10 mouse cellular contexts compared by ENCODE assay signal in the genomic region with DNA sequence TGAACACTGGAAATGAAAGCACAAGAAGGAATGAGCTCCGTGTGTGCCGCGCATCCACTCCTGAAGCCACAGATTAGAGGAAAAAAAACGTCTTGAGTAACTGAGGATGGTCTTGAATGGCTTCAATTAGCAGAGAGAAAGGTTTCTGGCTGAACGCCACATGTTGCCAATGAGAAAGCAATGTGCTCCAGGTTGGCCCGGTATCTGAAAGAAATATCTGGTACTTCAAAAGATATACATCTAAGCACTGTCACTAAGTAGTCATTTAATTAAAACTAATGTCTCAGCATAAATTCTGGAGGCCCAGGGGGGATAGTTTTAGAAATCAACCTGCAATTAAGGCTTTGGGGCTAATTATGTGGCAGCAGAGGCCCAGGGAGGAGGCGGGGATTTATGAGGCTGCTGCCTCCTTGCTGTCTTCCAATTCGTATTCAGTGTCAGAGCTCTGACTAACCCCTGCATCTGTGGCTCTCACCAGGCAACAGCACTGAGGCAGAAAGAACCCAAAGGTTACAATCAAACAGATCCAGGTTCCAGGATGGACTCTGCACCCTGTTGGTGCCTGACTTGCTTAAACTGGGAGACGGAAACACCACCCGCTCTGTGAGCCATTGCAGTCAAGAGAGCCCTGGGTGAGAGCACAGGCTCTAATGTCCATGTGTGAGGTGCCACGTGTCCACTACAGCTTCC.
A peak's percentile ranks its signal among the peaks of the same experiment; 100 is the strongest.
DNase-seq lines count a peak whose midpoint lies in the region; ATAC-seq lines count a peak whose summit lies in the region.
"Had no signal": no experiment of that assay in that cellular context is flagged by ENCODE, and none has a peak within 500 bp of the region (broad histone marks: within the 10 kb centered on the region; RNA-seq: fewer than 3 reads in every experiment).

No protein-coding gene starts in this region.

- intact Hi-C loops in heart, postnatal 25 days (cut with DNase I), result no loop called here

- no peak overlapping the region for H3K9ac ChIP-seq in midbrain, embryonic 13.5 days (replicated peaks)
- no peak overlapping the region for H3K9ac ChIP-seq in hindbrain, embryonic 15.5 days
- no peak overlapping the region for H3K9ac ChIP-seq in neural tube, embryonic 14.5 days (replicated peaks; ENCODE audit: low read depth, low read length)

- ATAC-seq in midbrain, embryonic 13.5 days, result peak; percentile 59
- 0 out of 2 replicates have a peak, but pooled peaks have one; percentile 40 for ATAC-seq in hindbrain, embryonic 15.5 days (ENCODE audit: low FRiP score, low read depth)
- ATAC-seq in neural tube, embryonic 14.5 days (ENCODE audit: low read depth), result peak; percentile 80; the same call in 1 of the 2 replicates

- H3K4me1 ChIP-seq in midbrain, embryonic 13.5 days (replicated peaks), result peaks cover 6% of the 10 kb centered on the region; the same call in 1 of the 2 replicates
- H3K4me1 ChIP-seq in midbrain, embryonic 10.5 days, result peaks cover 19% of the 10 kb centered on the region
- peaks cover 13% of the 10 kb centered on the region for H3K4me1 ChIP-seq in hindbrain, embryonic 15.5 days (replicated peaks)
- peaks cover 7% of the 10 kb centered on the region; the same call in 1 of the 2 replicates for H3K4me1 ChIP-seq in neural tube, embryonic 14.5 days (ENCODE audit: control insufficient read depth, insufficient read depth, low read length)

- H3K4me2 ChIP-seq in midbrain, embryonic 13.5 days (replicated peaks), result no peak overlapping the region
- H3K4me2 ChIP-seq in hindbrain, embryonic 15.5 days, result no peak overlapping the region
- H3K4me2 ChIP-seq in neural tube, embryonic 14.5 days (ENCODE audit: low read depth, low read length), result no peak overlapping the region

- H3K36me3 ChIP-seq in midbrain, embryonic 13.5 days, result no peaks in the 10 kb centered on the region
- no peaks in the 10 kb centered on the region for H3K36me3 ChIP-seq in midbrain, embryonic 10.5 days
- H3K36me3 ChIP-seq in hindbrain, embryonic 15.5 days, result no peaks in the 10 kb centered on the region
- no peaks in the 10 kb centered on the region for H3K36me3 ChIP-seq in neural tube, embryonic 14.5 days (ENCODE audit: control insufficient read depth, insufficient read depth, low read length)

- no peak overlapping the region for H3K27ac ChIP-seq in midbrain, embryonic 13.5 days
- no peak overlapping the region for H3K27ac ChIP-seq in midbrain, embryonic 10.5 days (replicated peaks)
- H3K27ac ChIP-seq in hindbrain, embryonic 15.5 days (replicated peaks), result no peak overlapping the region
- no peak overlapping the region; the same call in 1 of the 2 replicates for H3K27ac ChIP-seq in neural tube, embryonic 14.5 days (ENCODE audit: low read depth, low read length)

- H3K9me3 ChIP-seq in midbrain, embryonic 13.5 days, result no peaks in the 10 kb centered on the region
- H3K9me3 ChIP-seq in midbrain, embryonic 10.5 days (replicated peaks), result no peaks in the 10 kb centered on the region
- H3K9me3 ChIP-seq in hindbrain, embryonic 15.5 days, result no peaks in the 10 kb centered on the region
- no peaks in the 10 kb centered on the region for H3K9me3 ChIP-seq in neural tube, embryonic 14.5 days (ENCODE audit: control insufficient read depth, low read length)

- H3K4me3 ChIP-seq in midbrain, embryonic 13.5 days (replicated peaks), result no peak overlapping the region
- H3K4me3 ChIP-seq in midbrain, embryonic 10.5 days, result no peak overlapping the region
- H3K4me3 ChIP-seq in hindbrain, embryonic 15.5 days, result no peak overlapping the region
- H3K4me3 ChIP-seq in neural tube, embryonic 14.5 days (ENCODE audit: low read depth, low read length), result no peak overlapping the region

- WGBS in midbrain, embryonic 13.5 days, result 67% methylated on average over 11 of the region's 11 CpGs
- 75% methylated on average over 11 of the region's 11 CpGs for WGBS in midbrain, embryonic 10.5 days
- 48% methylated on average over 11 of the region's 11 CpGs for WGBS in hindbrain, embryonic 15.5 days
- 35% methylated on average over 11 of the region's 11 CpGs for WGBS in neural tube, embryonic 14.5 days

- no peak for DNase-seq in midbrain, embryonic 10.5 days (ENCODE audit: low spot score)
- DNase-seq in kidney, postnatal 25 days, result peak; percentile 66 to 87
- no peak for DNase-seq in thymus, postnatal 0 days (ENCODE audit: low spot score)
- DNase-seq in lung, postnatal 36 days, result no peak
- no peak for DNase-seq in heart, postnatal 25 days (ENCODE audit: low spot score)
- DNase-seq: lung, postnatal 10 days; thymus, adult 2 months had no signal

- no peaks in the 10 kb centered on the region for H3K27me3 ChIP-seq in midbrain, embryonic 13.5 days
- no peaks in the 10 kb centered on the region for H3K27me3 ChIP-seq in midbrain, embryonic 10.5 days (ENCODE audit: low read depth, poor library complexity, severe bottlenecking)
- no peaks in the 10 kb centered on the region for H3K27me3 ChIP-seq in hindbrain, embryonic 15.5 days
- H3K27me3 ChIP-seq in neural tube, embryonic 14.5 days (ENCODE audit: control insufficient read depth, insufficient read depth, low read length), result no peaks in the 10 kb centered on the region

Comparison
In these comparisons a context has a peak if more than half of its experiments do, and no peak if none do; other contexts are left out.
1. DNase-seq: peak in kidney, postnatal 25 days (2 of 2); none in midbrain, embryonic 10.5 days (single experiment), thymus, postnatal 0 days (single experiment), lung, postnatal 36 days (single experiment) and heart, postnatal 25 days (single experiment).
2. Peak in every context shown above with its lines, with median percentiles within 50 percentile points of each other: ATAC-seq.